Mouse (Mus musculus) bone marrow macrophage, adult 2 months (primary cell): Measurements from ENCODE around the gene Fam166a. TPM values are rescaled to one million over a fixed set of nuclear protein-coding genes. Genes with fewer than 3 reads are reported as not detected.

Experiments
- H3K27ac ChIP-seq: 2 replicates; pipeline ENCODE4 v1.5.1; 2012; ENCODE audit warnings: low read depth, low read length; ENCODE audit not compliant: insufficient read depth
- H3K4me1 ChIP-seq: 2 replicates; pipeline ENCODE4 v1.6.1; 2012; ENCODE audit warnings: low read length; ENCODE audit not compliant: control insufficient read depth, insufficient read depth
- H3K4me3 ChIP-seq: 2 replicates; pipeline ENCODE4 v1.5.1; 2012; ENCODE audit warnings: mild to moderate bottlenecking, low read length, moderate library complexity; ENCODE audit not compliant: insufficient read depth
- CTCF ChIP-seq: IDR thresholded peaks from 2 replicates; pipeline ENCODE4 v1.5.1; 2012; ENCODE audit warnings: low read depth, mild to moderate bottlenecking, low read length, moderate library complexity
- POLR2A ChIP-seq: IDR thresholded peaks from 2 replicates; pipeline ENCODE4 v1.6.1; 2012; ENCODE audit warnings: mild to moderate bottlenecking, low read depth, low read length, borderline replicate concordance
- polyA plus RNA-seq: library from polyadenylated mRNA; stranded (reverse); fragments of >200 nt; gene quantifications from 2 replicates; pipeline ENCODE4 v1.2.4, GENCODE M21; 2012; ENCODE audit not compliant: missing spikeins, insufficient read depth, insufficient read length

Fam166a gene
- polyA plus RNA-seq, 1 experiment, result not detected

DNA sequence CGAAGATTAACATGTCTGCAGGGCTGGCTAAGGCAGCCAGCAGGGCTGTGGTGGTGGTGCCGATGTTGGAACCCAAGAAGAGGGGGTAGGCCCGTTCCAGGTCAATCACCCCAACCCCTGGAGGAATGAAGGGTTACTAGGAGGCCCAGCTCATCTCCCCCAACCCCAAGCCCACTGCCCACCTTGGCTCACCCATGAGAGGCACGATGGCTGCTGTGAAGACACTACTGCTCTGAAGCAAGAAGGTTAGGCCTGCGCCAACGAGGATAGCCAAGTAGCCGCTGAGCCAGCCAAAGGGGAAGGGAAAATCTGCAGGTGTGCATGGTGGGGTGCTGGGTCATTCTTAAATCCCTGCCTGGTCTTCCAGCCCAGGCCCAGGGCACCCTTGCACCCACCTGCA, 12.0 kb downstream of the Fam166a start:
- no peak overlapping the region for H3K4me3 ChIP-seq
- peaks cover 7% of the 10 kb centered on the region for H3K4me1 ChIP-seq
- TF ChIP-seq POLR2A, result no peak
- no peak for TF ChIP-seq CTCF
- H3K27ac ChIP-seq, result no peak overlapping the region

DNA sequence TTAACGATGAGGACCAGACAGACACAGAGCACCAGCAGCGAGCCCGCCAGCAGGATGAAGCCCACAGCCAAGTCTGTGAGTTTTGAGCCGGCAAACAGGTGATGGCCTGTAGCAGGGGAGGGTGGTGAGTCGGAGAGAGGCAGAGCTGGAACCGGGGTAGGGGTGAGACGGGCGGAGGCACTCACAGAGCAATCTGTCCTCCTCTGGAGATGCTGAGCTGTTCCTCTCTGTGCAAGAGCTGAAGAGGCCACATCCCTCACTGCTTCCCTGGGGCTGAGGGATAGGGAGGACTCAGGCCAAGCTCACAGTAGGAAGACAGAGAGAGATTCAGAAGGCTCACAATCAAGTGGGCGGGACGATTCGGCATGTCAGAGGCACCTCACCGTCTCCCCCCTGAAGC, 12.5 kb downstream of the Fam166a start:
- no peak for TF ChIP-seq POLR2A
- no peak for TF ChIP-seq CTCF
- Histone ChIP-seq H3K27ac (no peak overlapping the region), H3K4me1 (peaks cover 3% of the 10 kb centered on the region), H3K4me3 (no peak overlapping the region)

DNA sequence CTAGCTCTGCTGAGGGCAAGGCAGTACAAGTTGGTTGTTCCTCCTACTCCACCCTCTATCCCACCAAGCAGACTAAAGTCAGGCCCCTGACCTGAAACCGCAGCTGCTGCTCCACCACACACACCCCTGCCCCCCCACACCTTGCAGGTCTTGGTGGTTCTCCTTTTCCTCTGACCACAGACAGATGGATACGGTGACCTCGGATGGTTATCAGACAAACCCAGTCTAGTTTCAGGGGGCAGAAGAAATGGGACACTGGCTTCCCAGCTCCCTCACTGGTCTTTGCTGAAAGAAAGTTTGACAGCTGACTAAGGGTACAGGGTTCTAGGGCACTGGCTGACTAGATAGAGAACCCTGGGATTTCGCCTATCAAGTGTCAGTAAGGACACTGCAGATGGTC, 14.9 kb downstream of the Fam166a start:
- H3K4me3 ChIP-seq, result no peak overlapping the region
- H3K4me1 ChIP-seq, result peaks cover 3% of the 10 kb centered on the region
- TF ChIP-seq POLR2A, result no peak
- no peak for TF ChIP-seq CTCF
- H3K27ac ChIP-seq, result no peak overlapping the region

DNA sequence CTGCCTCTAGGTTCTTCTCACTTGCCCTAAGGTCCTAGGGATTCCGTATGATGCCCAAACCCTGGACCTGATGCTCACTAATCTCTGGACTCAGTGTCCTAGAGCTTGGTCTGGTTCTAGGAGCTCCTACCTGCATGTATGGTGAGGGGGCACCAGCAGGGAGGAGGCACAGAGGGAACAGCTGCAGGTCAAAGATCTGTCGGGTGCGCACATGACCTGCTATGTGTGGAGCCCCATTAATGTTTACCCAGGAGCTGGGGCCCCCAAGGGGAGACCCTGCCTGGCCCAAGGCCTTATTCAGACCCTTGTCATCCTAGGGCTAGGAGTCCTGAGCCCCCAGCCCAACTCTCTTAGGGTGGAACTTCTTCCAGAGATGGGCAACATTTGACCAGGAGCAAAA, 15.5 kb downstream of the Fam166a start, which contains the start of gene Slc34a3:
Slc34a3 (minus strand) TSS at position 315 of the 400 bp plus-strand sequence.
- H3K4me1 ChIP-seq, result no peaks in the 10 kb centered on the region
- no peak for TF ChIP-seq POLR2A
- no peak for TF ChIP-seq CTCF
- H3K27ac ChIP-seq, result no peak within 1 kb of the TSS

DNA sequence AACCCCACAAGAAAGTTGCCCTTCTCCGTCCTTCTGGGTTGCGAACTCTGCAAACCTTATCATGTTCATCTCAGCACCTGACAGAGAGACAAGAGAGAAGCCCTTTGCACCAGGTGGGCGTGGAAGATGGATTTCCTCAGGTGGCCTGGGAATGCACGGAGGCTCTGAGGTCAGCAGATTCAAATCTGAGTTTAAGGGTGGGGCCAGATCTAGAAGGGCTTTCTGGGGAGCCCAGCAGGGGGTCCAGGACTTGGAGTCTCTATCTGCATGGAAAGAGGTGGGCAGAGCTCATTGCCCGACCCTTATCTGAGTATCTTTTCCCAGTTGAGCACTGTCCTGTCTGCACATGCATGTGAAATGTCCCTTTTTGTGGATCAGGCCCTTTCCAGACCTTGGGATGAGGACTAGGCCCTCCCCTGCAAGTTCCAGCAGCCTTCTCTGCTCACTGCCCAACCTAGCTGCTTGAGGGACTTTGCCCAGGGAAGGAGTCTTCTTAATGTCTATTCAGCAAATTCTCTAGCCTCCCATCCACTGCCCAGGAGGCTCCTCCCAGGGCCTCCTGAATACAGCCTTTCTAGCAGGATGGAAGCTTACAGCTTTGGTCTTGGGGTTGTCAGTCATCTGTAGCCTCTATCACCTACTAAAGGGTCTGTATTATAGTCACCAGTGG, 16.1 kb downstream of the Fam166a start:
- Histone ChIP-seq H3K4me1 (no peaks in the 10 kb centered on the region), H3K27ac (no peak overlapping the region), H3K4me3 (no peak overlapping the region)
- TF ChIP-seq POLR2A (no peak), CTCF (no peak)

More for the DNA sequence above, 15.5 kb downstream of the Fam166a start, which contains the start of gene Slc34a3:
- H3K4me3 ChIP-seq, result no peak within 1 kb of the TSS

DNA sequence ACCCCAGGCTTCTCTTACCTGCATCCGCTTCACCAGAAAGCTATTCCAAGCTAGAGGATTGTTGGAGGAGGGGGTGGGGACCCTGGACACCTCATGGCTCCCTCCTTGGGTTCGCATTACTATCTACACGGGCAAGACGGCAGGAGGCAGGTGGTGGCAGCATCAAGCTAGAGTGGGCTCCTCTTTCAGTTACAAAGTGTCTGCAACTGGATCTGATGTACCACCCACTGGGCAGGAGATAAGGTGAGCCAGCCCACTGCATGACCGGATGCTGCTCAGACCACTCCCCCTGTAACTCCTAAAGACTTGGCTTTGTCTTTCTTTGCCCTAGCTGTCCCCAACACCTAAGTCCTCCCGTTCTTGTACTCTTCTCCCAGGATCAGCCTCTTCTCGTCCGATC, 18.1 kb downstream of the Fam166a start, which contains the start of gene Rnf224:
Rnf224 (minus strand) TSS at position 174 of the 400 bp plus-strand sequence.
- H3K4me3 ChIP-seq, result no peak within 1 kb of the TSS
- no peak within 1 kb of the TSS for H3K27ac ChIP-seq
- H3K4me1 ChIP-seq, result peaks cover 13% of the 10 kb centered on the region; the same call in 1 of the 2 replicates
- no peak for TF ChIP-seq CTCF
- no peak for TF ChIP-seq POLR2A

DNA sequence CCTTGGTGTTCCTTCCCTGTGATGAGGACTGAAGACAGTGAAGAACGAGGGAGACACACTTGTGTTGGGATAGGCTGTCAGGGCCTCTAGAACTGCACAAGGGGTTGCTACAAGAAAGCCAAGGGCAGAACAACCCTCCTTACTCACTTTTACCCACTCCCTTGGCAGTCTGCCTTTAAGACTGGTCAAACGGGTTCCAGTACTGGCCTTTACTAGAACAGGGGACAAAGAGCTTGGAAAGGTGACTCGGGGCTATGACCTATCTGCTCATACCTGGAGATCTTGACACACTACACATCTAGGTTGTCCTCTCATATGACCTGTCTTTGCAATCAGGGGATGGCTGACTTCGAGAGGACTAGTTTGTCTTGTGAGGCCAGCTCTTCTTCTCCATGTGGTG, 19.0 kb downstream of the Fam166a start:
- H3K27ac ChIP-seq, result no peak overlapping the region
- TF ChIP-seq POLR2A, result no peak
- TF ChIP-seq CTCF, result no peak
- peaks cover 13% of the 10 kb centered on the region; the same call in 1 of the 2 replicates for H3K4me1 ChIP-seq

DNA sequence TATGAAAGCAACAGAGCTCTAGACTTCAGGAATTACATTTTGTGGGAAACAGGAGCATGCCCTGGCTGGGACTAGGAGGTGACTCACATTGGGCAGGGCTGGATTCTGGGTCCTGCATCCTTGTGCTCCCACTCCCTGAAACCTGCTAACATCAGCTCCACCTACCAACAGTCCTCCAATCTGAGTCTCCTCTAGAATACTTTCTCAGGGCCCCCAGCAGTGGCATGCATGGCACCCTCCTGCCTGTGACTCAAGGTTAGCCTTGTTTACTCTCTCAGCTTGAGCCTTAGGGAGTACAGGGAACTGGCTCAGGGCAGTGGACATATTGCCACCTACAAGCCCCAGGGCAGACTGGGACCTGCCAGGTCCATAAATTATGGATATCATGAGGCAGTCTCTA, 19.6 kb downstream of the Fam166a start:
- TF ChIP-seq CTCF (no peak), POLR2A (no peak)
- H3K4me3 ChIP-seq, result no peak overlapping the region
- H3K27ac ChIP-seq, result no peak overlapping the region
- peaks cover 13% of the 10 kb centered on the region; the same call in 1 of the 2 replicates for H3K4me1 ChIP-seq

More for the DNA sequence above, 19.0 kb downstream of the Fam166a start:
- no peak overlapping the region for H3K4me3 ChIP-seq

DNA sequence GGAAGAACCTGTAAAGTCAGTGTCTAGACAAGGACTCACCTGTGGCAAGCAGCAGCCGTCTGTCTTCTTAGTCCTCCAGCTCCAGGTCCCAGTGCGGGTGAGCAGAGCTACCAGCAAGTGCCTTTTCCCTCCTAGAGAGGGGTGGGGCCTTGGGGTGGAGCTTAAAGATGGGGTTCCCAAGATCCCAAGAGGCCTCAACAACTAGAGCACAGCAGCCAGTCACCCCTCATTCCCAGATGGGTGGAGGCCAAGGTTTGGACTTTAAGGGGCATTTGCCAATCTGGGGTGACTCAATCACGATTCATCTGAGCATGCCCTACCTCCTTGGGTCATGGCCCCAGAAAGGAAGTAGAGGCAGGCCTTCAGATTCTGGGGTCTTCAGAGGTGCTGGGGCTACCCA, 21.2 kb downstream of the Fam166a start:
- peaks cover 13% of the 10 kb centered on the region; the same call in 1 of the 2 replicates for H3K4me1 ChIP-seq
- TF ChIP-seq POLR2A (no peak), CTCF (0 out of 2 replicates have a peak, but pooled peaks have one; percentile 12)

DNA sequence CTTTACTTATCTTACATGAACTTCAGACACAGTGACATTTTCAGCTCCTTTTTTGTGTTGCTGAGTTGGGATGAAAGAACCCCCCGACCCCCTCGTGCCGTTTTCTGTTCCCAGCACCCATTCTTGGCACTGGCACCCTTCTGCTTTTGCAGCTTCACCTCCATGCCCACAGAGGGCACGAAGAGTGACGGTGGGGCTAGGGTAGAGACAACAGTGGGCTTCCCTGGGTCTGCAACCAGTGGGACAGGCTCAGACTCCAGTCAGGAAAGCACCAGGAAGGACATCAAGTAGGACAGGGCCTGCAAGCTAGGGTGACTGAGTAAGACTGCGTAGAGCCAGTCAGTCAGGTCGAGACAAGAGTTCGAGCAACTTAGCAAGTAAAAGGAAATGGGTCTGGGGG, 21.8 kb downstream of the Fam166a start:
- Histone ChIP-seq H3K4me1 (peaks cover 13% of the 10 kb centered on the region; the same call in 1 of the 2 replicates), H3K27ac (no peak overlapping the region), H3K4me3 (peak overlapping the region; percentile 43)
- TF ChIP-seq CTCF, result no peak
- TF ChIP-seq POLR2A, result no peak

More for the DNA sequence above, 21.2 kb downstream of the Fam166a start:
- Histone ChIP-seq H3K4me3 (no peak overlapping the region), H3K27ac (no peak overlapping the region)
